Mouse (Mus musculus): ENCODE measurements at regions not wholly inside any gene's neighbourhood (a gene's known extent, or its start where the extent isn't known, plus 50 kb on each side); places are given as distances from the start of the nearest gene placed in this dataset.

DNA sequence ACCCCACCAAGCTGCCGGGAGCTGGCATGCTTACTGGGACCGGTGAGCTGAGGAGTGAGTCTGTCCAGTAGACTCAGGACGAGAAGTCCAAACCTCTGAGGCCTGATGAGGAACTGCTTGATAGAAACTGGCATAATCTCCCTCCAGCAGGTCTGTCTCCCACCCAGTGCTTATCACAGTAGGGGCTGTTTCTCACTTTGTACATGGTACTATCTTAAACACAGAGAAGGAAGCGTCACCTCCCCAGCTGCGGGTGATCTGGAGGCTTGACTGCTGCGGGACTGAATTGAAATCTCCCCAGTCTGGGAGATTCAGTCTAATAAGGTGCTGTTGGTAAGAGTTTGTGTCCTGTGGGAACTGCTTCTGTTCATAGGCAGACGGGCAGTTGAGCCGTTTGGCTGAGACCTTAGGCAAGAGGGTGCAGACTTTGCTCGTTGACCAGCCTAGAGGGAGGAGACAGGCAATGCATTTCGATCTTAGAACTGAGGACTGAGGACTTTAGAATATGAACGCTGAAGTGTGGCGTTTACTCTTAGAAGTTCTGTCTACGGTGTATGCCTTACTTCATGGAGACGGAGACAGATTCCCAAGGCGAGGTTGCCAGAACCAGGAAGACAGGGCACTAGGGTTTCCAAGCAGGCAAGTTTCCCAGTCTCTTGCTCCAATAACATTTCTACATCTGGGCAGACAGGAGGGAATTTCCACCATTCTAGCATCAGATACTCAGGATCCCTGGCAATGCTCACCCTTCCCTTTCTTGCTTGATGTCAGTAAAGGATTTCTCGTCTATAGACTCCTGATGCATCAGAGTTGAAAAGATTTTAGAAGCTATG is 69.5 kb upstream of the Picalm start:
- Histone ChIP-seq H3K36me3 (no peaks in the 10 kb centered on the region), H3K27ac (replicated peaks) (no peak overlapping the region), H3K4me3 (replicated peaks) (no peak overlapping the region), H3K9ac (replicated peaks) (no peak overlapping the region), H3K4me2 (no peak overlapping the region), H3K27me3 (replicated peaks) (no peaks in the 10 kb centered on the region), H3K9me3 (replicated peaks) (no peaks in the 10 kb centered on the region), H3K4me1 (no peaks in the 10 kb centered on the region)
- 85% methylated on average over 16 of the region's 16 CpGs for WGBS
- ATAC-seq (ENCODE audit: low FRiP score): no peak

GRCm38 (mm10) chr7:90061701-90062100 is 68.3 kb upstream of the Picalm start:
- no peak for ATAC-seq (ENCODE audit: low FRiP score)
- H3K4me2 ChIP-seq: no peak overlapping the region
- WGBS: 79% methylated on average over 7 of the region's 7 CpGs

DNA sequence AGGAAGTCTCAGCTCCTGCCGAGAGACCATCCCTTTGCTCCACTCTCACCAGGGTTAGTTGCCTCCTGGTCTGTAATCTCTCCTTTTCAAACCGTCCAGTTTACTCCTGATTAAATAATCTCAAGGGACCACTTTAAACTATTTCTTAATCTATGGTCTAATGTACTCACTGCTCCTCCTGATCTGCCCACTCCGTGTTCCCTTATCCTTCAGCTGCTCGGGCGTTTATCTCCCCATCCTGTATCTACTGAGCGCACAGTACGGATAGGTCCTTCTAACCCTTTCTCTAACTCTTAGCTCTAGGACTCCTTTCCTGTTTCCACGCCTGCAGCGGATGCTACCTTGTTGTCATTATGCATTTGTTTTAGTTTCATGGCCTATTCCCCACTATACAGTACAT is 67.1 kb upstream of the Picalm start:
- H3K4me2 ChIP-seq: no peak overlapping the region
- WGBS: 86% methylated on average over 9 of the region's 9 CpGs
- no peak overlapping the region for H3K27ac ChIP-seq (replicated peaks)
- no peak for ATAC-seq (ENCODE audit: low FRiP score)
- H3K36me3 ChIP-seq: no peaks in the 10 kb centered on the region
- no peaks in the 10 kb centered on the region for H3K27me3 ChIP-seq (replicated peaks)
- H3K4me1 ChIP-seq: 0 out of 2 replicates have a peak, but pooled peaks cover under 1% of the 10 kb centered on the region
- no peak overlapping the region for H3K4me3 ChIP-seq (replicated peaks)
- no peak overlapping the region for H3K9ac ChIP-seq (replicated peaks)
- no peaks in the 10 kb centered on the region for H3K9me3 ChIP-seq (replicated peaks)

More at GRCm38 (mm10) chr7:90061701-90062100, 68.3 kb upstream of the Picalm start:
- H3K4me1 ChIP-seq: no peaks in the 10 kb centered on the region
- H3K36me3 ChIP-seq: no peaks in the 10 kb centered on the region
- no peak overlapping the region for H3K9ac ChIP-seq (replicated peaks)
- no peaks in the 10 kb centered on the region for H3K9me3 ChIP-seq (replicated peaks)
- no peaks in the 10 kb centered on the region for H3K27me3 ChIP-seq (replicated peaks)
- no peak overlapping the region for H3K27ac ChIP-seq (replicated peaks)
- no peak overlapping the region for H3K4me3 ChIP-seq (replicated peaks)

- no peak for ATAC-seq (ENCODE audit: low FRiP score)
- H3K4me3 ChIP-seq (replicated peaks): no peak overlapping the region
- no peak overlapping the region for H3K27ac ChIP-seq (replicated peaks)
- H3K4me2 ChIP-seq: no peak overlapping the region
- no peak overlapping the region for H3K9ac ChIP-seq (replicated peaks)
- H3K9me3 ChIP-seq (replicated peaks): no peaks in the 10 kb centered on the region
- 89% methylated on average over 1 of the region's 1 CpGs for WGBS
- no peaks in the 10 kb centered on the region for H3K27me3 ChIP-seq (replicated peaks)
- H3K4me1 ChIP-seq: 0 out of 2 replicates have a peak, but pooled peaks cover 3% of the 10 kb centered on the region
- H3K36me3 ChIP-seq: no peaks in the 10 kb centered on the region
Measured at GRCm38 (mm10) chr7:90064198-90064597, 65.8 kb upstream of the Picalm start.

- H3K9me3 ChIP-seq (replicated peaks): no peaks in the 10 kb centered on the region
- no peak for ATAC-seq (ENCODE audit: low FRiP score)
- H3K27me3 ChIP-seq (replicated peaks): no peaks in the 10 kb centered on the region
- H3K4me1 ChIP-seq: 0 out of 2 replicates have a peak, but pooled peaks cover 3% of the 10 kb centered on the region
- no peak overlapping the region for H3K27ac ChIP-seq (replicated peaks)
- no peak overlapping the region for H3K9ac ChIP-seq (replicated peaks)
- no peak overlapping the region for H3K4me3 ChIP-seq (replicated peaks)
- H3K4me2 ChIP-seq: no peak overlapping the region
- WGBS: 86% methylated on average over 9 of the region's 9 CpGs
- H3K36me3 ChIP-seq: no peaks in the 10 kb centered on the region
Measured at GRCm38 (mm10) chr7:90065269-90065955, 64.6 kb upstream of the Picalm start.

DNA sequence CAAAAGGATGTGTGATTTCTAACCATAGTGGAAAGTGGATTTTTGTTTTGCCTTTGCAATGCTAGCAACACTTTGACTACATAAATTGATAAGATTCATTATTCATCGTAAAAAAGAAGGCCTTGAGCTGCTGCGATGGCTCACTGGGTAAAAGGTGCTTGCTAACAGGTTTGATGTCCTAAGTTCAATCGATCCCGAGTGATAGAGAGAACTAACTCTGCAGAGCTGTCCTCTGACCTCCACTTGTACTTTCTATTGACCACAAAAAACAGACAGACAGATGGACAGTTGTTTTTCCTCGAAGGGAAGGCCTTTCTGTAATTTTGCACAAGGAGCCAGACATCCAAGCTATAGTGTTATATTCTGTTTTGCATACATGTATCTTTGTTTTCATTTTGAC is 63.7 kb upstream of the Picalm start:
- H3K4me1 ChIP-seq: 0 out of 2 replicates have a peak, but pooled peaks cover 3% of the 10 kb centered on the region
- no peak overlapping the region for H3K4me2 ChIP-seq
- WGBS: 87% methylated on average over 5 of the region's 5 CpGs
- no peaks in the 10 kb centered on the region for H3K9me3 ChIP-seq (replicated peaks)
- H3K27me3 ChIP-seq (replicated peaks): no peaks in the 10 kb centered on the region
- H3K27ac ChIP-seq (replicated peaks): no peak overlapping the region
- no peak overlapping the region for H3K9ac ChIP-seq (replicated peaks)
- no peak overlapping the region for H3K4me3 ChIP-seq (replicated peaks)
- no peak for ATAC-seq (ENCODE audit: low FRiP score)
- no peaks in the 10 kb centered on the region for H3K36me3 ChIP-seq

DNA sequence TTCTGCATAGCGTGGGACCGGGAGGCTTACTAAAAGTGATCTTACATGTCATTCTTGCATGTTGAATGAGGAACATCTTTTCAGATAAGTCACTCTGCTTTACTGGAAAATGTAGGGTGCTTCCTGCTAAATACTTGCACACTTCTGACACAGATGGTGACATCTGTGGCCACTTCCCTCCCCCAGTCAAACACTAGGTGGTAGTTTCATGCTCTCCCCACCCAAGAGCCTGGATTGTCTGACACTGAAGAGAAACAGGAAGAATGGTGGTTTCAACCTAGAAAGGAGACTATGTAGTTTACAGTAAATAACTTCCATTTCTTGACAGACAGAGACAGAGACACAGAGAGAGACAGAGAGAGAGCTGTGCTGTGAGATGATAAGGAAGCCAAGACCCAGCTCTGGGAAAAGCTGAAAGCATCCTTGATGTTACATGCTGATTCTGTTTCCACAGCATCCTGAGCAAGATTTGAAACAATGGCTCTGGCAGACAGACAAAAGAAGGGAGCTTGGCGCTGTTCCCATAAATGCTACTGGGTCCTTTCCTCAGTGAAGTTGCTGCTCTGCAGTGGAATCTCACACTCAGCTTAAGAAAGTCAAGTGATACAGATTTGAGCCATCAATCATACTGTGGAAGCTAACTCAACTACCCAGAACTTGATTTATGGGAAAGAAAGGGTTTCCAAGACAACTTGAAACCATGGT is 61.9 kb upstream of the Picalm start:
- no peak overlapping the region for H3K27ac ChIP-seq (replicated peaks)
- 88% methylated on average over 3 of the region's 3 CpGs for WGBS
- H3K36me3 ChIP-seq: no peaks in the 10 kb centered on the region
- H3K4me1 ChIP-seq: 0 out of 2 replicates have a peak, but pooled peaks cover 3% of the 10 kb centered on the region
- no peak overlapping the region for H3K4me2 ChIP-seq
- no peak overlapping the region for H3K9ac ChIP-seq (replicated peaks)
- no peak overlapping the region for H3K4me3 ChIP-seq (replicated peaks)
- H3K9me3 ChIP-seq (replicated peaks): no peaks in the 10 kb centered on the region
- no peak for ATAC-seq (ENCODE audit: low FRiP score)
- no peaks in the 10 kb centered on the region for H3K27me3 ChIP-seq (replicated peaks)

DNA sequence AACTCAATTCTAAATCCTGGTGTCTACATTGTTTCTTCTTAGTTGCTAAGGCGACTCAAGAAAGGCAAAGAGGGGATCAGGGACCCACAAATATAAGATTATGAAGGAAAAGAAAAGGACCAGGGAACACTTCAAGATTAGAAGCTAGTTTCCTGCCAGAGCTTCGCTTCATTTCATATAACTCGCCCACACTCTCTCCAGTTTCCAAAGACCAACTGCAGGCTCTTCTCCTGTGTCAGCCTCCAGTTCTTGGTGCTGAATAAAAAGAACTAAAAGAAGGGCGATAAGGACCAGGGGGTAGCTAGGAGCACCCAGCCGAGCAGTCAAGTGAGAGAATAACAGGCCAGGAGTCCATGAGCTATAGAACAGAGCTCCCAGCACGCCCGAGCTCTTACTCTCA is 59.7 kb upstream of the Picalm start:
- 85% methylated on average over 7 of the region's 7 CpGs for WGBS
- Histone ChIP-seq H3K27ac (replicated peaks) (no peak overlapping the region), H3K4me3 (replicated peaks) (no peak overlapping the region), H3K4me2 (no peak overlapping the region), H3K27me3 (replicated peaks) (no peaks in the 10 kb centered on the region), H3K9ac (replicated peaks) (no peak overlapping the region), H3K4me1 (0 out of 2 replicates have a peak, but pooled peaks cover 3% of the 10 kb centered on the region), H3K9me3 (replicated peaks) (no peaks in the 10 kb centered on the region), H3K36me3 (no peaks in the 10 kb centered on the region)
- no peak for ATAC-seq (ENCODE audit: low FRiP score)

DNA sequence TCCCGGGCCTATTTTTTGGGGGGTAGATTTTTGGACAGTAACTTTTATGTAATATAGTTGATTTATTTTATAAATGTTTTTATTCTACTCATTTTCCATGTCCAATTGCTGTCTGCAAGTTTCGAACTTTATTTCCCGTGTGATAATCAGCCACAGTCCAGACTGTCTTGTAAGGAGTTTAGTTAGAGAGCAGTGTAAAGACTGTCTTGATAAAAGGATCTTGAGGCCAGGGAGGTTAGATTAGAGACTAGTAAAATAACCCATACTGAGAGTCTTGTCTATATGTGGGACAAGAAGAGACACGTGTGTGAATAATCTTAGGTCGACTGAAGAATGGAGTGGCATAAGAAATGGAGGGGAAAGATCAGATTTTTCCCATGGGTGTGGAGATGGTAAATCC is 56.1 kb upstream of the Picalm start:
- no peak for ATAC-seq (ENCODE audit: low FRiP score)
- no peaks in the 10 kb centered on the region for H3K27me3 ChIP-seq (replicated peaks)
- no peaks in the 10 kb centered on the region for H3K4me1 ChIP-seq
- H3K4me3 ChIP-seq (replicated peaks): no peak overlapping the region
- H3K27ac ChIP-seq (replicated peaks): no peak overlapping the region
- 90% methylated on average over 5 of the region's 5 CpGs for WGBS
- H3K9ac ChIP-seq (replicated peaks): no peak overlapping the region
- H3K36me3 ChIP-seq: no peaks in the 10 kb centered on the region
- no peak overlapping the region for H3K4me2 ChIP-seq
- H3K9me3 ChIP-seq (replicated peaks): no peaks in the 10 kb centered on the region

- Histone ChIP-seq H3K4me2 (no peak overlapping the region), H3K27me3 (replicated peaks) (no peaks in the 10 kb centered on the region), H3K27ac (replicated peaks) (no peak overlapping the region), H3K36me3 (no peaks in the 10 kb centered on the region), H3K9me3 (replicated peaks) (no peaks in the 10 kb centered on the region), H3K9ac (replicated peaks) (no peak overlapping the region), H3K4me1 (no peaks in the 10 kb centered on the region), H3K4me3 (replicated peaks) (no peak overlapping the region)
- no peak for ATAC-seq (ENCODE audit: low FRiP score)
- WGBS: 83% methylated on average over 2 of the region's 2 CpGs
Measured at GRCm38 (mm10) chr7:90074592-90074991, 55.4 kb upstream of the Picalm start.

- WGBS: 89% methylated on average over 2 of the region's 2 CpGs
- no peak overlapping the region for H3K4me2 ChIP-seq
- H3K9ac ChIP-seq (replicated peaks): no peak overlapping the region
- no peaks in the 10 kb centered on the region for H3K27me3 ChIP-seq (replicated peaks)
- no peak overlapping the region for H3K4me3 ChIP-seq (replicated peaks)
- H3K27ac ChIP-seq (replicated peaks): no peak overlapping the region
- no peaks in the 10 kb centered on the region for H3K4me1 ChIP-seq
- H3K9me3 ChIP-seq (replicated peaks): no peaks in the 10 kb centered on the region
- ATAC-seq (ENCODE audit: low FRiP score): no peak
- H3K36me3 ChIP-seq: no peaks in the 10 kb centered on the region
Measured at GRCm38 (mm10) chr7:90077565-90077964, 52.4 kb upstream of the Picalm start.
